Mouse (Mus musculus) liver, postnatal 0 days (tissue): ENCODE results near the gene Ccdc85c.

ENCODE experiments used
- CTCF ChIP-seq: sonication (generic); IDR thresholded peaks from 2 replicates; pipeline ENCODE4 v1.5.1; 2016; ENCODE audit warnings: antibody characterized with exemption, low read depth
- EP300 ChIP-seq: IDR thresholded peaks from 2 replicates; pipeline ENCODE4 v1.6.1; 2016; ENCODE audit warnings: antibody characterized with exemption, low read depth, mild to moderate bottlenecking

GRCm38 (mm10) chr12:108159863-108160262 is 115.4 kb downstream of the Ccdc85c start:
- TF ChIP-seq EP300 (no peak), CTCF (0 out of 2 replicates have a peak, but pooled peaks have one; percentile 14)
